Mouse (Mus musculus) ZHBTc4 (cell line): ENCODE data around the gene 4930451I11Rik.

Source experiments
- DNase-seq: peaks from one replicate; pipeline ENCODE4 v3.0.0-alpha.2; 2011; ENCODE audit warnings: low read depth, low spot score

4930451I11Rik gene

GRCm38 (mm10) chr7:126831539-126831938, at the start of gene 4930451I11Rik:
4930451I11Rik (minus strand) TSS chr7:126831639.
- no peak for DNase-seq

- no peak for DNase-seq
Measured at GRCm38 (mm10) chr7:126881040-126881439, 49.6 kb upstream of the 4930451I11Rik start.

DNA sequence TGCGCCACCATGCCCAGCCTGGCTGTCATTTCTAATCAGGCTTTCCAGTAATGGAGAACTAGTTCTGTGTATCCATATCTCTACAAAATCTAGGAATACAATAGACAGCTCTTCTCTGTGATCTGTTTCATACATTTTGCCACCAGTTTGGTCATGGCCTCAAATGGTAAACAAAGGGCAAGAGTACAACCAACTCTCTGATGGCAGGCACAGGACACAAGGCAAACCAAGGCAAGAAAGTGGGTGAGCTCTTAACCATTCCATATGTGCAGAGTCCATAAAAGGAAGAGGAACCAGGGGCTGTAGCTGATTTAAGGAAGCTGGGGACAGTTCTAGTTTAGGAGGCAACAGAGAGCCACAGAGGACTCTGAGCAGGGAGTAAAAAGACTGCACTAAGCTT, 45.8 kb upstream of the 4930451I11Rik start:
- no peak for DNase-seq

DNA sequence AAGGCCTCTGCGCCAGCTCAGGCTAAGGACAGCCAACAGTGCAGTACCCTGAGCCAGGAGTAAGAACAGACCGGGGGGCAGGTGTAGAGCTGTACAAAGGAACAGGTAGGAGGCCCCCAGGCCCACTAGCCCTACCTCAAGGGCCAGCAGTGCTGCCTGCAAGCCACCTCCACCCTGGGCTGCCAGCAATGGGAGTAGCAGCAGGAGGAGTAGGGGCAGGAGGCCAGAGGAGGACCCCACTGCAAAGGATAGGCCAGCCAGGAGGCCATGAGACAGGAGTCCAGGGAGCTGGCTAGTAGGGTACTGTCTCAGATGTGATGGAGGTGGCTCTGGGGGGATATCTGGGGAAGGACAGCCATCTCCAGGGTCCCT, 39.1 kb upstream of the 4930451I11Rik start:
- no peak for DNase-seq

GRCm38 (mm10) chr7:126869780-126870519, 38.5 kb upstream of the 4930451I11Rik start:
- no peak for DNase-seq

DNA sequence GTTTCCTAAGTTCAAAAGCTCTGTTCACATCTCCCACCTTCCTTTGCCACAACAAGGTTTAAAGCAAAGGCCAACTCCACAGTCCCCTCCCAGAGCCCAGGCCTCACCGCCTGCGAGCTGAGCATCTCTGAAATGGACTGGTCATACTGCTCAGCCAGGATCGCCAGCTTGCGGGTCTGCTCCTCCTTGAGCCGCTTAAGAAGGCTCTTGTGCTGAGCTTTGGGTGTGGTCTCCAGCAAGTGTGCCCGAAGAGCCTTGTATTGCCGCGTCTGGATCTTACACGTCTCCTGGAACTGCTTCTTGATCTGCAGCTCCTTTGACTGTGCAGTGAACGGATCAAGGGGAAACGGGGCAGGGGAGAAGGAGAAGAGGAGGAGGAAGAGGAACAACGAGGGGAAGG, 36.6 kb upstream of the 4930451I11Rik start:
- no peak for DNase-seq

DNA sequence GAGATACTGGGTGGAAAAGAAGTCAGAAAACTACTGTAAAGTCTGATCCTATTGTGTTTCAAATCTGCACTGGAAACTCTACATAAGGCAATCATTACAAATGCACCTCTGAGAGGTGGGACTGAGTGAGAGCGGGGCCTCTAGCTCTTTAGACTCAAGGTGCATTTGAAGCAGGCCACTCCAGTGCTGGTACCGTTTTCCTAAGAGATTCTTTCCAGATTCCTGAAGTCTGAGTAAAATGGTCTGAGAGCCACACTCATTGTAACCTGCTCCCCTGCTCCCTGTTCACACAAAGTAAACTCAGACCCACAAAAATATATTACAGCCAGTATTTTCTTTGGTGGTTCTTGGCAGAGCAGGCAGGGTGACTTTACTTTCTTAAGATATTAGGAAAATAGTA, 36.1 kb upstream of the 4930451I11Rik start:
- DNase-seq, result no peak

DNA sequence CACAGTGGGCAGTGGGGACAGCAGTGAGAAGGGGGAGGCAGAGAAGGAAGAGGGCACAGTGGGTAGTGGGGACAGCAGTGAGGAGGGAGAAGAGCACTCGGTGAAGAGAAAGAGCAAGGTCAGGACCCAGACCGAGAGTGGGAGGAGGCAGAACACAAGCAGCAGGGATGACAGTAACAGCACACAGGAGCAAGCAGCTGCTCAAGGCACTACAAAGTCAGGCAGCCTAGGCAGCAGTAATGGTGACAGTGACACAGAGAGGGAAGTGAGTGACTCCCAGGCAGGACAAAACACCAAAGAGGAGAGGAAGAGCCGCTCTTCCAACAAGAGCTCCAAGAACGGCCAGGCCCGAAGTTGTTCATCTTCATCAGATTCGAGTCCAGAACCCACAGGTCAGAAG, 32.4 kb upstream of the 4930451I11Rik start:
- no peak for DNase-seq

DNA sequence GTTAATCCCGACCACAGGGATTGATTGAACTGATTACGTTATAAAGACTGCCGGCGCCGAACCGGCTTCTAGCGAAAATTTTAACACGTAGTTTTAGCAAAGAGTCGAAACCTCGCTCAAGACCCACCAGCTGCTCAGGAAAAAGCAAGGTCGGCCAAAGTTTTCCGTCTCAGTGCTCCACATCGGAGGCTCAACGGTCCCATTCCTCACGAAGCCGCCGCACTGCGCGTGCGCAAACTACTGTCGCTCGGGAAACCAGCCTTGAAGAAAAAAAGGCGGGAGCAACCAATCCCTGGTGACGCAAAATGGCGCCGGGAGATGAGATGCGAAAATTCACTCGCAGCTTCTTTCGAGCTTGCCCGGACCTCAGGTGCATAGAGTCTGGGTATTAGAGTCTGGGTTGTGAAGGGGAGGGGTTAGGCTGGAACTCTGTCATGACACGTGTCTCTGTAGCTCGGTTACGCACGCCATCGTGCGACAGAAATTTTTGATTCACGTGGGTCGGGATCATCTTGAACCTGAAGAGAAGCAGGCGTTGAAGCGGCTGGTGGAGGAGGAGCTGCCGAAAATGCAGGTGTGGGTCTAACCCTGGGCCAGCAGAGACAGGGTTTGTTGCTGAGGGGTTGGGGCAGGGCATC, 30.8 kb upstream of the 4930451I11Rik start, which contains the start of gene Ino80e:
Gene Ino80e, minus strand, starts transcription at position 231 of the 638 bp plus-strand sequence.
- DNase-seq, result peak; percentile 97

GRCm38 (mm10) chr7:126861429-126862130, 30.1 kb upstream of the 4930451I11Rik start, which contains the start of gene Hirip3:
Hirip3 (plus strand) TSS chr7:126861972.
- DNase-seq, result peak; percentile 97

GRCm38 (mm10) chr7:126860987-126861386, 29.5 kb upstream of the 4930451I11Rik start:
- DNase-seq, result no peak

- DNase-seq, result peak; percentile 91
Measured at GRCm38 (mm10) chr7:126856741-126857420, 25.4 kb upstream of the 4930451I11Rik start.

GRCm38 (mm10) chr7:126855641-126856040, 24.2 kb upstream of the 4930451I11Rik start:
- DNase-seq, result no peak

DNA sequence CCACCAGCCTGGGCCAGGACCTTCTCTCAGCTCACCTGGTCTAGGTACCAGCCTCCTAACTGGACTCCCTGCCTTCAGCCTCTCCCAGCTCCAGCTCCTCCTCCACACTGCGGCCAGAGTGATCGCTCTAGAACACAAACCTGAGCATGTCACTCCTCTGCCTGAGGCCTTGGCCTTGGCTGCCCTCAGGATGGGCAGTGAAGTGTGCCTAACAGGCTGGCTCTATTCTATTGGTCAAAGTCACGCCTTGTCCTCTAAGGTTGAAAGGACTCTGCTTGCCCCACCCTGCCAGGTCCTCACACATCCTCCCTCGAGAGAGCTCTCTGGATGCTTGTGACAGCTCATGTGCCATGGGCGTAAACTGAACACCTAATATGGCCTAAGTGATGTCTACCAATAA, 22.0 kb upstream of the 4930451I11Rik start:
- no peak for DNase-seq

DNA sequence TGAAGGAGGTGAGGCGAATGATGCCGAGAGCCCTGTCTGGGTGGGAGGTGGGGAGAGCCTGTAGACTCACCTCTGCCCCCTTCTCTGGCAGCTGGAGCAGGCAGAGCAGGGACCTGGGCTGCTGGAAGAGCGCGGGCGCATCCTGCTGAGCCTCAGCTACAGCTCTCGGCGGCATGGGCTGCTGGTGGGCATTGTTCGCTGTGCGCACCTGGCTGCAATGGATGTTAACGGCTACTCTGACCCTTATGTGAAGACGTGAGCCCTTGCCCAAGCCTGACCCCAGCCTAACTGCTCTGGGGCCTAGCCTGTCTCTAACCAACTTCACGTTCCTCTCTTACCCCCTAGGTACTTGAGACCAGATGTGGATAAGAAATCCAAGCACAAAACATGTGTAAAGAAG, 19.8 kb upstream of the 4930451I11Rik start:
- DNase-seq, result no peak

DNA sequence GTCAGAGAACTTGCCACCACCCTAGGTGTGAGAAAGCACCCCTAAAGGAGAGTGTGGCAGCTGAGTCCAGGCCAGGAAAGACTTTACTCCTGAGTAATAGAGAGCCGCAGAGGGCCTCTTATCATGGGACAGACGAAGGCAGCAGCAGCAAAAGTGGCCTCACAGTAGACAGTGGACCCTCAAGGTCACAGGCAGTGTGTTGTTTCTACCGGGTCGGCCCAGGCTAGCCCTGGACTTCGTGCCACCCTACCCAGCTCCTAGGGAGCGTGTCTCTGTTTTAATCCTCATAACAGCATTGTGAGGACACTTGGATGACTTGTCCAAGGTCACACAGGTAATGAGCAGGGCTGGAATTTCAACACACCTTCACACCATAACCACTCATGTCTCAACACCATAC, 18.7 kb upstream of the 4930451I11Rik start:
- DNase-seq, result no peak

- no peak for DNase-seq
Measured at GRCm38 (mm10) chr7:126848794-126849193, 17.4 kb upstream of the 4930451I11Rik start.

GRCm38 (mm10) chr7:126847421-126848398, 16.3 kb upstream of the 4930451I11Rik start:
- peak; percentile 66 for DNase-seq

GRCm38 (mm10) chr7:126847116-126847420, 15.6 kb upstream of the 4930451I11Rik start, which contains the start of gene Doc2a:
Doc2a (plus strand) TSS chr7:126847416.
- no peak for DNase-seq

- no peak for DNase-seq
Measured at GRCm38 (mm10) chr7:126845516-126845915, 14.1 kb upstream of the 4930451I11Rik start.

- DNase-seq, result no peak
Measured at GRCm38 (mm10) chr7:126843276-126843675, 11.8 kb upstream of the 4930451I11Rik start.
